In genomic region chr9:3330319-3330718, GRCm38 (mm10) we compare ENCODE assay signal across 21 mouse cellular contexts. TPM values are rescaled to one million over a fixed set of nuclear protein-coding genes. Genes with fewer than 3 reads are reported as not detected.
DNase-seq lines count a peak whose midpoint lies in the region; ATAC-seq lines count a peak whose summit lies in the region.
"Had no signal": no experiment of that assay in that cellular context is flagged by ENCODE, and none has a peak within 500 bp of the region (broad histone marks: within the 10 kb centered on the region; RNA-seq: fewer than 3 reads in every experiment).

No protein-coding gene starts in this region.

- no peaks in the 10 kb centered on the region for H3K27me3 ChIP-seq in liver, embryonic 11.5 days (replicated peaks; ENCODE audit: control insufficient read depth, insufficient read depth, low read length)
- no peaks in the 10 kb centered on the region for H3K27me3 ChIP-seq in liver, embryonic 13.5 days
- H3K27me3 ChIP-seq in liver, embryonic 16.5 days (ENCODE audit: control insufficient read depth, insufficient read depth, low read depth, low read length): no peaks in the 10 kb centered on the region
- no peaks in the 10 kb centered on the region for H3K27me3 ChIP-seq in midbrain, embryonic 11.5 days (ENCODE audit: control insufficient read depth, insufficient read depth, low read length)
- H3K27me3 ChIP-seq in intestine, embryonic 15.5 days (replicated peaks): no peaks in the 10 kb centered on the region
- H3K27me3 ChIP-seq: CH12.LX; hindbrain, embryonic 12.5 days; hindbrain, embryonic 15.5 days had no signal

- H3K4me2 ChIP-seq in liver, embryonic 11.5 days: peak overlapping the region; percentile 50
- peak overlapping the region; percentile 59 for H3K4me2 ChIP-seq in liver, embryonic 13.5 days
- peak overlapping the region; percentile 55 for H3K4me2 ChIP-seq in liver, embryonic 16.5 days (ENCODE audit: low read depth, low read length)
- no peak overlapping the region for H3K4me2 ChIP-seq in midbrain, embryonic 11.5 days
- H3K4me2 ChIP-seq in intestine, embryonic 15.5 days (replicated peaks): no peak overlapping the region
- H3K4me2 ChIP-seq: forebrain, embryonic 12.5 days; forebrain, embryonic 15.5 days; heart, embryonic 11.5 days; hindbrain, embryonic 12.5 days; hindbrain, embryonic 15.5 days had no signal

- ATAC-seq in liver, embryonic 11.5 days (replicated peaks; ENCODE audit: low FRiP score): no peak
- ATAC-seq in liver, embryonic 13.5 days (ENCODE audit: low read depth): no peak
- ATAC-seq in liver, embryonic 16.5 days (ENCODE audit: low read depth): 0 out of 2 replicates have a peak, but pooled peaks have one; percentile 1
- ATAC-seq in midbrain, embryonic 11.5 days (ENCODE audit: low FRiP score): no peak
- ATAC-seq in intestine, embryonic 15.5 days: no peak
- ATAC-seq: forebrain, embryonic 15.5 days had no signal

- no peak overlapping the region for H3K4me3 ChIP-seq in liver, embryonic 11.5 days (ENCODE audit: low read depth, low read length)
- H3K4me3 ChIP-seq in liver, embryonic 13.5 days (replicated peaks): peak overlapping the region; percentile 15
- no peak overlapping the region; the same call in 1 of the 2 replicates for H3K4me3 ChIP-seq in liver, embryonic 16.5 days (ENCODE audit: low read depth, low read length)
- no peak overlapping the region for H3K4me3 ChIP-seq in midbrain, embryonic 11.5 days (ENCODE audit: low read depth, low read length)
- H3K4me3 ChIP-seq in intestine, embryonic 15.5 days (replicated peaks): no peak overlapping the region
- H3K4me3 ChIP-seq: forebrain, embryonic 12.5 days; forebrain, embryonic 15.5 days; hindbrain, embryonic 12.5 days; hindbrain, embryonic 15.5 days had no signal

- no peaks in the 10 kb centered on the region for H3K9me3 ChIP-seq in liver, embryonic 11.5 days (ENCODE audit: control insufficient read depth, low read length)
- H3K9me3 ChIP-seq in liver, embryonic 13.5 days (replicated peaks): no peaks in the 10 kb centered on the region
- H3K9me3 ChIP-seq in liver, embryonic 16.5 days (replicated peaks; ENCODE audit: control insufficient read depth, low read length): no peaks in the 10 kb centered on the region
- no peaks in the 10 kb centered on the region for H3K9me3 ChIP-seq in midbrain, embryonic 11.5 days (ENCODE audit: control insufficient read depth, low read length)
- H3K9me3 ChIP-seq in intestine, embryonic 15.5 days: no peaks in the 10 kb centered on the region
- H3K9me3 ChIP-seq: forebrain, embryonic 12.5 days; forebrain, embryonic 15.5 days; G1E; hindbrain, embryonic 12.5 days; hindbrain, embryonic 15.5 days had no signal

- no peaks in the 10 kb centered on the region for H3K36me3 ChIP-seq in liver, embryonic 11.5 days (ENCODE audit: control insufficient read depth, insufficient read depth, low read length)
- no peaks in the 10 kb centered on the region for H3K36me3 ChIP-seq in liver, embryonic 13.5 days
- H3K36me3 ChIP-seq in liver, embryonic 16.5 days (ENCODE audit: control insufficient read depth, insufficient read depth): no peaks in the 10 kb centered on the region
- no peaks in the 10 kb centered on the region for H3K36me3 ChIP-seq in midbrain, embryonic 11.5 days (ENCODE audit: control insufficient read depth, insufficient read depth, low read length)
- H3K36me3 ChIP-seq in intestine, embryonic 15.5 days: no peaks in the 10 kb centered on the region
- H3K36me3 ChIP-seq: forebrain, embryonic 12.5 days; forebrain, embryonic 15.5 days; G1E; hindbrain, embryonic 12.5 days; hindbrain, embryonic 15.5 days had no signal

- H3K4me1 ChIP-seq in liver, embryonic 11.5 days (replicated peaks; ENCODE audit: control insufficient read depth, insufficient read depth, low read length): peaks cover 8% of the 10 kb centered on the region
- peaks cover 69% of the 10 kb centered on the region for H3K4me1 ChIP-seq in liver, embryonic 13.5 days (replicated peaks)
- H3K4me1 ChIP-seq in liver, embryonic 16.5 days (ENCODE audit: control insufficient read depth, low read depth, low read length): peaks cover 30% of the 10 kb centered on the region
- no peaks in the 10 kb centered on the region for H3K4me1 ChIP-seq in midbrain, embryonic 11.5 days (ENCODE audit: control insufficient read depth, insufficient read depth, low read length)
- no peaks in the 10 kb centered on the region for H3K4me1 ChIP-seq in intestine, embryonic 15.5 days (replicated peaks)
- H3K4me1 ChIP-seq: forebrain, embryonic 12.5 days; forebrain, embryonic 15.5 days; hindbrain, embryonic 12.5 days had no signal

- H3K27ac ChIP-seq in liver, embryonic 11.5 days (ENCODE audit: low read depth, low read length): peak overlapping the region; percentile 78
- H3K27ac ChIP-seq in liver, embryonic 13.5 days: peak overlapping the region; percentile 93
- H3K27ac ChIP-seq in liver, embryonic 16.5 days (ENCODE audit: low read length): peak overlapping the region; percentile 93
- no peak overlapping the region for H3K27ac ChIP-seq in midbrain, embryonic 11.5 days (ENCODE audit: low read depth, low read length)
- no peak overlapping the region for H3K27ac ChIP-seq in intestine, embryonic 15.5 days
- H3K27ac ChIP-seq: forebrain, embryonic 12.5 days; forebrain, embryonic 15.5 days; hindbrain, embryonic 12.5 days; hindbrain, embryonic 15.5 days had no signal

- DNase-seq in liver, embryonic 11.5 days (ENCODE audit: low spot score): no peak
- DNase-seq in liver: no peak
- DNase-seq in liver, embryonic 13.5 days: no peak
- DNase-seq in urinary bladder, postnatal 36 days (ENCODE audit: low spot score in 2 of 2): no peak
- DNase-seq in midbrain, embryonic 11.5 days (ENCODE audit: low spot score, missing footprints): no peak
- DNase-seq: adrenal gland, adult 8-10 months; adrenal gland, postnatal 25 days; B cell, adult 2 months; cerebellum, adult 18-20 months; cerebellum, adult 9-10 months; cerebellum, postnatal 14 days; gastrocnemius, postnatal 25 days had no signal

- no peak overlapping the region for H3K9ac ChIP-seq in liver, embryonic 11.5 days (ENCODE audit: low read depth, low read length)
- H3K9ac ChIP-seq in liver, embryonic 13.5 days: peak overlapping the region; percentile 64
- peak overlapping the region; percentile 56; the same call in 1 of the 2 replicates for H3K9ac ChIP-seq in liver, embryonic 16.5 days (ENCODE audit: low read depth, low read length)
- H3K9ac ChIP-seq in midbrain, embryonic 11.5 days (ENCODE audit: low read length): no peak overlapping the region
- no peak overlapping the region for H3K9ac ChIP-seq in intestine, embryonic 15.5 days
- H3K9ac ChIP-seq: forebrain, embryonic 12.5 days; forebrain, embryonic 15.5 days; hindbrain, embryonic 12.5 days; hindbrain, embryonic 15.5 days had no signal

RNA-seq across cellular contexts. Expression of gene Alkbh8, which starts 4.6 kb away (rescaled TPM):
- polyA plus RNA-seq in liver, embryonic 11.5 days (2014; fragmentation: Nextera tagmentation; extraction: Ambion mirVana): 35.6 and 39.6 TPM in 2 replicates
- polyA plus RNA-seq in liver, embryonic 13.5 days (2015; fragmentation: Nextera tagmentation; extraction: Ambion mirVana): 22.0 and 27.0 TPM in 2 replicates
- 14.9 and 16.6 TPM in 2 replicates for polyA plus RNA-seq in liver, embryonic 16.5 days (2015; fragmentation: Nextera tagmentation; extraction: Ambion mirVana)
- polyA plus RNA-seq in midbrain, embryonic 11.5 days (2014; fragmentation: Nextera tagmentation; extraction: Ambion mirVana): 36.7 and 38.8 TPM in 2 replicates
- 21.0 and 21.5 TPM in 2 replicates for polyA plus RNA-seq in intestine, embryonic 15.5 days (2015; fragmentation: Nextera tagmentation; extraction: Ambion mirVana)

Comparison
In these comparisons a context has a peak if more than half of its experiments do, and no peak if none do; other contexts are left out.
1. H3K9ac ChIP-seq: peak in liver, embryonic 13.5 days (single experiment) and liver, embryonic 16.5 days (single experiment); none in liver, embryonic 11.5 days (single experiment), midbrain, embryonic 11.5 days (single experiment) and intestine, embryonic 15.5 days (single experiment).
2. H3K27ac ChIP-seq: peak in liver, embryonic 11.5 days (single experiment), liver, embryonic 13.5 days (single experiment) and liver, embryonic 16.5 days (single experiment); none in midbrain, embryonic 11.5 days (single experiment) and intestine, embryonic 15.5 days (single experiment).
3. H3K4me2 ChIP-seq: peak in liver, embryonic 11.5 days (single experiment), liver, embryonic 13.5 days (single experiment) and liver, embryonic 16.5 days (single experiment); none in midbrain, embryonic 11.5 days (single experiment) and intestine, embryonic 15.5 days (single experiment).